Mouse (Mus musculus) liver (tissue): Measurements from ENCODE around the gene Vinac1.

Source experiments
- DNase-seq: peaks from one replicate; pipeline ENCODE4 v3.0.0-alpha.2; 2020; ENCODE audit warnings: mixed read lengths

The Vinac1 gene

GRCm38 (mm10) chr2:129047811-129048210 lies at the start of gene Vinac1:
Gene Vinac1, minus strand, starts transcription at chr2:129048172.
- DNase-seq, result no peak

- DNase-seq, result no peak
Observed at GRCm38 (mm10) chr2:129093926-129094724, 46.2 kb upstream of the Vinac1 start.

GRCm38 (mm10) chr2:129092810-129093209 lies 44.8 kb upstream of the Vinac1 start:
- no peak for DNase-seq

GRCm38 (mm10) chr2:129090370-129090769 lies 42.4 kb upstream of the Vinac1 start:
- DNase-seq, result no peak

GRCm38 (mm10) chr2:129087520-129087919 lies 39.5 kb upstream of the Vinac1 start:
- no peak for DNase-seq

- peak; percentile 58 for DNase-seq
Observed at GRCm38 (mm10) chr2:129084959-129085358, 37.0 kb upstream of the Vinac1 start.

GRCm38 (mm10) chr2:129083514-129083913 lies 35.5 kb upstream of the Vinac1 start:
- DNase-seq, result no peak

GRCm38 (mm10) chr2:129081097-129081496 lies 33.1 kb upstream of the Vinac1 start:
- no peak for DNase-seq

GRCm38 (mm10) chr2:129079194-129079593 lies 31.2 kb upstream of the Vinac1 start:
- DNase-seq, result no peak

GRCm38 (mm10) chr2:129078313-129078712 lies 30.3 kb upstream of the Vinac1 start:
- DNase-seq, result peak; percentile 56

GRCm38 (mm10) chr2:129070296-129070695 lies 22.3 kb upstream of the Vinac1 start:
- no peak for DNase-seq

- peak; percentile 59 for DNase-seq
Observed at GRCm38 (mm10) chr2:129066326-129066725, 18.4 kb upstream of the Vinac1 start.

- peak; percentile 85 for DNase-seq
Observed at GRCm38 (mm10) chr2:129065437-129066282, 17.7 kb upstream of the Vinac1 start, which contains the start of gene Ttl. Gene Ttl, plus strand, starts transcription at chr2:129065942.

- DNase-seq, result no peak
Observed at GRCm38 (mm10) chr2:129061456-129062059, 13.6 kb upstream of the Vinac1 start.

GRCm38 (mm10) chr2:129057920-129058361 lies 10.0 kb upstream of the Vinac1 start:
- DNase-seq, result peak; percentile 57

- no peak for DNase-seq
Observed at GRCm38 (mm10) chr2:129057256-129057655, 9.3 kb upstream of the Vinac1 start.

- DNase-seq, result peak; percentile 45
Observed at GRCm38 (mm10) chr2:129056597-129056996, 8.6 kb upstream of the Vinac1 start.

GRCm38 (mm10) chr2:129055741-129056140 lies 7.8 kb upstream of the Vinac1 start:
- DNase-seq, result no peak

- DNase-seq, result no peak
Observed at GRCm38 (mm10) chr2:129052451-129052983, 4.5 kb upstream of the Vinac1 start.

- DNase-seq, result no peak
Observed at GRCm38 (mm10) chr2:129046846-129047196, 1.2 kb downstream of the Vinac1 start.

GRCm38 (mm10) chr2:129046172-129046845 lies 1.7 kb downstream of the Vinac1 start:
- no peak for DNase-seq

- peak; percentile 30 for DNase-seq
Observed at GRCm38 (mm10) chr2:129040567-129040966, 7.4 kb downstream of the Vinac1 start.
